Mouse (Mus musculus): ENCODE measurements around the gene Gm17467. TPM values are rescaled to one million over a fixed set of nuclear protein-coding genes. Genes with fewer than 3 reads are reported as not detected.

Gm17467 gene
- not detected in 2 replicates for polyA plus RNA-seq (2012; rRNA removed; ENCODE audit: low replicate concordance)

GRCm38 (mm10) chrX:123704691-123705090 is at the start of gene Gm17467:
TSS of gene Gm17467 (minus strand) at chrX:123704791.

Other genes with a start within 250 kb of the Gm17467 start
- gene Cldn34c2, start 123.1 kb downstream of the Gm17467 start, polyA plus RNA-seq (2012; rRNA removed; ENCODE audit: low replicate concordance): not detected in 2 replicates
- not detected in 2 replicates for gene Cldn34c3, start 88.9 kb upstream of the Gm17467 start, polyA plus RNA-seq (2012; rRNA removed; ENCODE audit: low replicate concordance)

Measured in duodenum, adult 2 months (tissue).